Mouse (Mus musculus): Measurements from ENCODE around the gene Serinc2. TPM values are rescaled to one million over a fixed set of nuclear protein-coding genes. Genes with fewer than 3 reads are reported as not detected.

Gene Serinc2
- 6.1 and 6.8 TPM in 2 replicates for polyA plus RNA-seq (2014; fragmentation: Nextera tagmentation; extraction: Ambion mirVana)

- Histone ChIP-seq H3K4me1 (replicated peaks; ENCODE audit: control insufficient read depth, insufficient read depth, low read length) (no peaks in the 10 kb centered on the region), H3K9me3 (ENCODE audit: control insufficient read depth, low read length) (no peaks in the 10 kb centered on the region), H3K36me3 (ENCODE audit: control insufficient read depth, insufficient read depth, low read length) (no peaks in the 10 kb centered on the region), H3K4me2 (no peak within 1 kb of the TSS), H3K4me3 (ENCODE audit: low read depth, low read length) (no peak within 1 kb of the TSS), H3K27ac (ENCODE audit: low read depth, low read length) (no peak within 1 kb of the TSS), H3K9ac (ENCODE audit: low read depth, low read length) (no peak within 1 kb of the TSS), H3K27me3 (replicated peaks; ENCODE audit: control insufficient read depth, insufficient read depth, low read length) (peaks cover 52% of the 10 kb centered on the region)
- no peak for ATAC-seq (replicated peaks; ENCODE audit: low FRiP score)
- DNase-seq (ENCODE audit: low spot score) = no peak
- 55% methylated on average over 2 of the region's 2 CpGs for WGBS
Measured at GRCm38 (mm10) chr4:130279105-130279504, at the start of gene Serinc2. TSS of gene Serinc2 (minus strand) at chr4:130279205.

DNA sequence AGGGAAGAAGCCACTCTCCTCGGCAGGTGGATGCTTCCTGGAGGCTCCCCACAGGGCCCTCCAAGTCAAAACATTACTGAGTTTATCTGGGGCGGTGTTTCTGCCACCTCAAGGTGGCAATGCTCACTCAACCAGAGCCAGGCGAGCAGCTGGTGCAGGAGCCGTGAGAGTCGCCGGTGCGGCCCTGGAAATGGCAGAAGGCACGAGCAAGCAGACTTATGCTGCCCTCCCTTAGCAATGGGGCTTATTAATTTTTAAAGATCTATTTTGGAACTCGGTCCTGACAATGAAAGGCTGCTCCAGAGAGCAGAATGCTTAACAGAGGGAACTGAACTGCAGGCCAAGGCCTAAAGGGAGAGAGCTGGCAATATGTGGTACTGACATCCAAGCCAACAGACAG, 48.4 kb upstream of the Serinc2 start:
- Histone ChIP-seq H3K36me3 (ENCODE audit: control insufficient read depth, insufficient read depth, low read length) (peaks cover 28% of the 10 kb centered on the region), H3K9me3 (ENCODE audit: control insufficient read depth, low read length) (no peaks in the 10 kb centered on the region), H3K27ac (ENCODE audit: low read depth, low read length) (no peak overlapping the region), H3K4me2 (no peak overlapping the region), H3K4me3 (ENCODE audit: low read depth, low read length) (no peak overlapping the region), H3K4me1 (replicated peaks; ENCODE audit: control insufficient read depth, insufficient read depth, low read length) (no peaks in the 10 kb centered on the region), H3K9ac (ENCODE audit: low read depth, low read length) (no peak overlapping the region), H3K27me3 (replicated peaks; ENCODE audit: control insufficient read depth, insufficient read depth, low read length) (no peaks in the 10 kb centered on the region)
- no peak for ATAC-seq (replicated peaks; ENCODE audit: low FRiP score)
- WGBS = 88% methylated on average over 9 of the region's 9 CpGs
- DNase-seq (ENCODE audit: low spot score) = no peak

GRCm38 (mm10) chr4:130325446-130325845, 46.4 kb upstream of the Serinc2 start:
- Histone ChIP-seq H3K27me3 (replicated peaks; ENCODE audit: control insufficient read depth, insufficient read depth, low read length) (no peaks in the 10 kb centered on the region), H3K36me3 (ENCODE audit: control insufficient read depth, insufficient read depth, low read length) (peaks cover 31% of the 10 kb centered on the region), H3K9ac (ENCODE audit: low read depth, low read length) (no peak overlapping the region), H3K4me3 (ENCODE audit: low read depth, low read length) (no peak overlapping the region), H3K27ac (ENCODE audit: low read depth, low read length) (no peak overlapping the region), H3K9me3 (ENCODE audit: control insufficient read depth, low read length) (no peaks in the 10 kb centered on the region), H3K4me1 (replicated peaks; ENCODE audit: control insufficient read depth, insufficient read depth, low read length) (peaks cover 6% of the 10 kb centered on the region), H3K4me2 (no peak overlapping the region)
- no peak for ATAC-seq (replicated peaks; ENCODE audit: low FRiP score)
- DNase-seq (ENCODE audit: low spot score) = no peak
- 97% methylated on average over 2 of the region's 2 CpGs for WGBS

- Histone ChIP-seq H3K4me3 (ENCODE audit: low read depth, low read length) (no peak overlapping the region), H3K36me3 (ENCODE audit: control insufficient read depth, insufficient read depth, low read length) (peaks cover 31% of the 10 kb centered on the region), H3K4me2 (no peak overlapping the region), H3K9me3 (ENCODE audit: control insufficient read depth, low read length) (no peaks in the 10 kb centered on the region), H3K27ac (ENCODE audit: low read depth, low read length) (no peak overlapping the region), H3K4me1 (replicated peaks; ENCODE audit: control insufficient read depth, insufficient read depth, low read length) (peaks cover 6% of the 10 kb centered on the region), H3K27me3 (replicated peaks; ENCODE audit: control insufficient read depth, insufficient read depth, low read length) (no peaks in the 10 kb centered on the region), H3K9ac (ENCODE audit: low read depth, low read length) (no peak overlapping the region)
- no peak for ATAC-seq (replicated peaks; ENCODE audit: low FRiP score)
- DNase-seq (ENCODE audit: low spot score) = no peak
- 82% methylated on average over 5 of the region's 5 CpGs for WGBS
Measured at GRCm38 (mm10) chr4:130323607-130324006, 44.6 kb upstream of the Serinc2 start.

GRCm38 (mm10) chr4:130323165-130323564, 44.2 kb upstream of the Serinc2 start:
- H3K4me1 ChIP-seq (replicated peaks; ENCODE audit: control insufficient read depth, insufficient read depth, low read length) = peaks cover 6% of the 10 kb centered on the region
- no peak overlapping the region for H3K27ac ChIP-seq (ENCODE audit: low read depth, low read length)
- H3K36me3 ChIP-seq (ENCODE audit: control insufficient read depth, insufficient read depth, low read length) = peaks cover 31% of the 10 kb centered on the region
- H3K4me3 ChIP-seq (ENCODE audit: low read depth, low read length) = no peak overlapping the region
- DNase-seq (ENCODE audit: low spot score) (no peak), ATAC-seq (replicated peaks; ENCODE audit: low FRiP score) (no peak)
- H3K9ac ChIP-seq (ENCODE audit: low read depth, low read length) = no peak overlapping the region
- WGBS = 46% methylated on average over 1 of the region's 1 CpGs
- no peak overlapping the region for H3K4me2 ChIP-seq
- no peaks in the 10 kb centered on the region for H3K9me3 ChIP-seq (ENCODE audit: control insufficient read depth, low read length)
- no peaks in the 10 kb centered on the region for H3K27me3 ChIP-seq (replicated peaks; ENCODE audit: control insufficient read depth, insufficient read depth, low read length)

DNA sequence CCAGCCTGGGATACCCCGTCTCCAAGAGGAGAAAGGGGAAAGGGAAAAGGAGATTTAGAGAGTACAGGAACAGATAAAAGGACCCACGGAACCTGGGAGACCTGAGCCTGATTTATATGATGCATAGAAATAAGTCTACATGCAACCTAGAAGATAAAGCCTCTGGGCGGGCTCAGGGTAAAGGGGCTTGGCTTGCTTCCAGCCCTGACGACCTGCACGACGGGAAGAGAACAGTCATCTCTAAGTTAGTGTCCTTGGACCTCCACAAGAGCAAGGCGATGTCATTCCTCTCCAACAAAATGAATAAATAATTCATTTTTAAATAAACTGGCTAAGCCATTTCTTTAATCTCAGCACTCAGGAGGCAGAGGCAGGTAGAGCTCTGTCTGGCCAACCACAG, 43.6 kb upstream of the Serinc2 start:
- Histone ChIP-seq H3K36me3 (ENCODE audit: control insufficient read depth, insufficient read depth, low read length) (peaks cover 28% of the 10 kb centered on the region), H3K4me3 (ENCODE audit: low read depth, low read length) (no peak overlapping the region), H3K27me3 (replicated peaks; ENCODE audit: control insufficient read depth, insufficient read depth, low read length) (no peaks in the 10 kb centered on the region), H3K9me3 (ENCODE audit: control insufficient read depth, low read length) (no peaks in the 10 kb centered on the region), H3K27ac (ENCODE audit: low read depth, low read length) (no peak overlapping the region), H3K9ac (ENCODE audit: low read depth, low read length) (no peak overlapping the region), H3K4me1 (replicated peaks; ENCODE audit: control insufficient read depth, insufficient read depth, low read length) (peaks cover 6% of the 10 kb centered on the region), H3K4me2 (no peak overlapping the region)
- ATAC-seq (replicated peaks; ENCODE audit: low FRiP score) (no peak), DNase-seq (ENCODE audit: low spot score) (no peak)
- 81% methylated on average over 7 of the region's 7 CpGs for WGBS

GRCm38 (mm10) chr4:130321640-130322039, 42.6 kb upstream of the Serinc2 start:
- H3K27me3 ChIP-seq (replicated peaks; ENCODE audit: control insufficient read depth, insufficient read depth, low read length) = no peaks in the 10 kb centered on the region
- WGBS = 80% methylated on average over 7 of the region's 7 CpGs
- no peak overlapping the region for H3K4me2 ChIP-seq
- no peak overlapping the region for H3K27ac ChIP-seq (ENCODE audit: low read depth, low read length)
- peaks cover 25% of the 10 kb centered on the region for H3K36me3 ChIP-seq (ENCODE audit: control insufficient read depth, insufficient read depth, low read length)
- no peaks in the 10 kb centered on the region for H3K9me3 ChIP-seq (ENCODE audit: control insufficient read depth, low read length)
- H3K4me1 ChIP-seq (replicated peaks; ENCODE audit: control insufficient read depth, insufficient read depth, low read length) = peaks cover 6% of the 10 kb centered on the region
- no peak for DNase-seq (ENCODE audit: low spot score)
- peak overlapping the region; percentile 30; the same call in 1 of the 2 replicates for H3K9ac ChIP-seq (ENCODE audit: low read depth, low read length)
- ATAC-seq (replicated peaks; ENCODE audit: low FRiP score) = peak; percentile 76
- H3K4me3 ChIP-seq (ENCODE audit: low read depth, low read length) = no peak overlapping the region

- DNase-seq (ENCODE audit: low spot score) = no peak
Measured at GRCm38 (mm10) chr4:130319564-130319963, 40.6 kb upstream of the Serinc2 start.

GRCm38 (mm10) chr4:130318122-130318521, 39.1 kb upstream of the Serinc2 start:
- H3K4me3 ChIP-seq (ENCODE audit: low read depth, low read length) = no peak overlapping the region
- H3K9ac ChIP-seq (ENCODE audit: low read depth, low read length) = no peak overlapping the region
- no peaks in the 10 kb centered on the region for H3K27me3 ChIP-seq (replicated peaks; ENCODE audit: control insufficient read depth, insufficient read depth, low read length)
- no peak overlapping the region for H3K27ac ChIP-seq (ENCODE audit: low read depth, low read length)
- H3K9me3 ChIP-seq (ENCODE audit: control insufficient read depth, low read length) = no peaks in the 10 kb centered on the region
- H3K36me3 ChIP-seq (ENCODE audit: control insufficient read depth, insufficient read depth, low read length) = peaks cover 14% of the 10 kb centered on the region
- ATAC-seq (replicated peaks; ENCODE audit: low FRiP score) = no peak
- WGBS = 75% methylated on average over 3 of the region's 3 CpGs
- H3K4me2 ChIP-seq = no peak overlapping the region
- no peak for DNase-seq (ENCODE audit: low spot score)
- H3K4me1 ChIP-seq (replicated peaks; ENCODE audit: control insufficient read depth, insufficient read depth, low read length) = peaks cover 6% of the 10 kb centered on the region

More at GRCm38 (mm10) chr4:130319564-130319963, 40.6 kb upstream of the Serinc2 start:
- H3K36me3 ChIP-seq (ENCODE audit: control insufficient read depth, insufficient read depth, low read length) = peaks cover 21% of the 10 kb centered on the region
- no peak for ATAC-seq (replicated peaks; ENCODE audit: low FRiP score)
- WGBS = 82% methylated on average over 7 of the region's 7 CpGs
- H3K4me3 ChIP-seq (ENCODE audit: low read depth, low read length) = no peak overlapping the region
- H3K9ac ChIP-seq (ENCODE audit: low read depth, low read length) = no peak overlapping the region
- H3K4me1 ChIP-seq (replicated peaks; ENCODE audit: control insufficient read depth, insufficient read depth, low read length) = peaks cover 6% of the 10 kb centered on the region
- no peak overlapping the region for H3K4me2 ChIP-seq
- no peaks in the 10 kb centered on the region for H3K27me3 ChIP-seq (replicated peaks; ENCODE audit: control insufficient read depth, insufficient read depth, low read length)
- no peak overlapping the region for H3K27ac ChIP-seq (ENCODE audit: low read depth, low read length)
- no peaks in the 10 kb centered on the region for H3K9me3 ChIP-seq (ENCODE audit: control insufficient read depth, low read length)
